Mouse (Mus musculus) brain, adult 10 weeks (tissue): ENCODE measurements around the gene Tmco5b. TPM values are rescaled to one million over a fixed set of nuclear protein-coding genes. Genes with fewer than 3 reads are reported as not detected.

Experiments
- polyA plus RNA-seq: library from polyadenylated mRNA; stranded (reverse); fragments of 350-450 nt; fragmentation: Illumina TruSeq; extraction: RNeasy Lipid Tissue Mini Kit (QIAGEN cat#74804); gene quantifications from one replicate; pipeline ENCODE4 v1.2.3, GENCODE M21; 2015; ENCODE audit warnings: low read depth, low replicate concordance

Tmco5b gene
- not detected for polyA plus RNA-seq

GRCm38 (mm10) chr2:113285432-113285831 lies at the start of gene Tmco5b:
TSS of gene Tmco5b (plus strand) at chr2:113285732.

Other genes with a start within 250 kb of the Tmco5b start
- gene Ryr3, start 68.6 kb upstream of the Tmco5b start, polyA plus RNA-seq, result 16.8 TPM
- gene Fmn1, start 42.0 kb downstream of the Tmco5b start, polyA plus RNA-seq, result 4.8 TPM